Mouse (Mus musculus) heart, adult 9 months (tissue): ENCODE measurements around the gene Gm49711.
"Not testable (repeated sequence)": the region's sequence is repeated elsewhere in the genome, so short reads cannot be mapped to it uniquely, and the experiment has no call there.

Source experiments
- DNase-seq, 2 experiments: peaks; one replicate each; pipeline ENCODE4 v3.0.0; 2022; ENCODE audit warnings: low spot score in 2 of 2

Gene Gm49711

GRCm38 (mm10) chr16:92062832-92063231 lies 4.7 kb downstream of the Gm49711 start:
- DNase-seq, result no peak

GRCm38 (mm10) chr16:92064801-92065200 lies 6.7 kb downstream of the Gm49711 start:
- DNase-seq, result no peak

- DNase-seq, result no peak
These were observed 12.2 kb downstream of the Gm49711 start for GRCm38 (mm10) chr16:92070338-92070737.

GRCm38 (mm10) chr16:92076797-92077196 lies 18.7 kb downstream of the Gm49711 start:
- DNase-seq, result no peak

- DNase-seq, result no peak
These were observed 25.8 kb downstream of the Gm49711 start for GRCm38 (mm10) chr16:92083771-92084453.

DNA sequence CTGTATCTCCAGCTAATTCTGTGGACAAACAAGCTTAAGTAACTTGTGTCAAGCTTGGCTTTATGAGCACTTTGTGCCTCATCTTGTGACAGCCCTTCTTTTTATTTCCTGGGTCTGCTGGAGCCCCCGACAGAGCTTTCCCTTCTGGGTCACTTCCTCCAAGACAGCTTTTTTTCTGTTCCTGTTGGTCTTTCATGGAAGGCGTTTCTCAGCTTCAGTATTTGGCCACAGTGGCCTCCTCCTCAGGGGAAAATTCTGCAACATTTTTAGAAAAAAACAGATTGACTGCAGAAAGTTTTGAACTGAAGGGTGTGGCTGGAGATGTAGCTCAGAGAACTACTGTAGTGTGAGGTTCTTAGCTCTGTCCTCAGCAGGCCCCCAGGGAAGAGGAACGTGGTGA lies 31.1 kb downstream of the Gm49711 start:
- DNase-seq, result no peak

GRCm38 (mm10) chr16:92091876-92092275 lies 33.8 kb downstream of the Gm49711 start:
- no peak for DNase-seq

DNA sequence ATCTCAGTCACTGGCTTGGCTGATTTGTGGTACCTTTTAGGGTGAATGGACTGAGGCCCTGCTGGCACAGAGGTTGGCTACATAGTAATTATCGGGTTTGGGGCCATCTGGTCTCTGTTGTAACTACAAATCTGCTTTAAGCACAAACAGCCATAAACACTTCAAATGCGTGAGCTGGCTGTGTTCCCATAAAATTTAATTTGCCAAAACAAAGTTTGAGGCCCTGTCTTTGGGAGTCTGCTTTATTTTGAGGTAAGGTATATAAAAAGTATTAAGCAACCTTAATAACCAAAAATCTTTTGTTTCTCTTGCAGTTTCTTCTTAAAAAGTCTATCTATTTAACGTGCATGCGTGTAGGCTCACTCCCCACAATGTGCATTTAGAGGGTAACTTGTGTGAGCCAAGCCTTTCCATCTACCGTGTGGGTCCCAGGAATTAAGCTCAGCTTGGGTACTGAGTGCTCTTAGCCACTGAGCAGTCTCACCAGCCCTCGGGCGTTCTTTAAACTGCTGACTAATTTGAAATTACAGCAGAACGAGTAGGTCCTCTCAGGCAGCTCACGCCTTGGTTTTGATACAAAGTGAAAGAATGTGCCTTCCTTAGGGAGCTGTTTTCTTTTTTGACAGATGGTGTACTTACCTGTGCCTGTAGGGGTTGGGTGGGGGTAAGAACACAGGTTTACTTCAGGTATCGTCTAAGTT lies 40.4 kb downstream of the Gm49711 start:
- DNase-seq, result no peak

- DNase-seq, result no peak
These were observed 41.5 kb downstream of the Gm49711 start for GRCm38 (mm10) chr16:92099598-92099997.

- no peak for DNase-seq
These were observed 42.0 kb downstream of the Gm49711 start for GRCm38 (mm10) chr16:92100111-92100510.

DNA sequence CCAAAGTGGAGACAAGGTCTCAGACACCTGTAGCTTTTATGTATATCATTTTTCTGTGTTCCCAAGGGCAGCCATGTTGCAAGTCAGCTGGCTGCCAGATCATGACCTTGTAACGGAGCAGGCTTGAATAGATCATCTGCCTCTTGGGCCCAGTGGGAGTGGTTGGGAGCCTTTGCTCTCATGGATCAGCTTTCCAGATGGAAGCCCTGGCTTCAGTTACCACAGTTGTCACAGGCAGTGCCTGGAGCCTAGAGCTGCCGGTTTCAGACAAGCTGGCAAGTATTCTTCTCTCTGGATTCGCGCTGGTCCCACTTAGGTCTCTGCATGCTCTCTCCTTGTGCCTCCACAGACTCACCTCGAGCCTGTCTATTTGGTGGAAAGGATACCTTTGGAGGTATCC lies 44.0 kb downstream of the Gm49711 start:
- DNase-seq, result peak in 1 of 2 experiments; percentile 12

GRCm38 (mm10) chr16:92102931-92103330 lies 44.8 kb downstream of the Gm49711 start:
- DNase-seq, result not testable (repeated sequence)

DNA sequence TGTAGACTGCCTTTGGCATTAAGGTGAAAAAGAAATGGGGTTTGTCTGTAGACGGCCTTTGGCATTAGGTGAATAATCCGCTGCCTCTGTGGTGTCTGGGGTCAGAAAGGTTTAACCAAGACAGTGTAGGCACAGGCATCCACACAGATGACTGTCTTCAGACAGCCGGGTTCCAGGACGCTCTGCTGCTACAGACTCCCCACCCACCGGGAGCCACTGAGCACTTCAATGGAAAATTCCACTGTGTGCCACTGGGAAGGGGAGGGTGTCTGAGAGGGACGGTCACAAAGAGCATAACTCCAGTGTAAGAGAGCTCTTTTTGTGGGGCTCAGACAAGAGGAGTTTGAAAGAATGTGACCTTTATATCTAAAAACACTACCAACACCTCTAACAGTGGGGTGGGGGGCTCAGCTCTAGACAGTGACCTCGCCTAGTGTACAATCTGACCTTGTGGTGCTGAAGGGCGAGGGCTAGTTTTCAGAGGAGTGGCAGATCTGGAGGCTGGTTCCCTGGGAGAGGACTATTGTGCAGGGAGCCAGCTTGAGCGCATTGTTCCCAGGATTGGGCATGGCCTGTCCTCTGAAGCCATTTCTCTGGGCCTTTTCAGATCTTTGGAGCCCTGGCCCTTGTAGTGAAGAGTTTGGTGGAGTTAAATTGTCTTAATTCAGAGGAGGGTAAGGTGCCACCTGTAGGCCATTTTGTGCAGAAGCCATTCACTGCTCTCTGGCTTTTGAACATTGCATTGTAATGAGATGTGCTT lies 45.6 kb downstream of the Gm49711 start:
- peak in 1 of 2 experiments; percentile 17 for DNase-seq

DNA sequence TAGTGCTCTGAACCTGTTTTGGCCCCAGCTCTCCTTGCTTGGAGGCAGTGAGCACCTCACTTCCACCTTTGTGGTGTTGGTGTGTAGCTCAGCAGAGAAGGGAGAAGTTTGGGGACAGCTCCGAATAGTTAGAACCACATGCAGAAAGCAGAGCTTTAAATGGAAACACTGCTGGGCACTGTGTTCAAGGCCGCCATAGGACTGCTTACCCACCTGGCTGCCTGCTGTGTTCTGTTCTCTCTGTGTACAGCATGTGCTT lies 46.1 kb downstream of the Gm49711 start:
- no peak for DNase-seq

DNA sequence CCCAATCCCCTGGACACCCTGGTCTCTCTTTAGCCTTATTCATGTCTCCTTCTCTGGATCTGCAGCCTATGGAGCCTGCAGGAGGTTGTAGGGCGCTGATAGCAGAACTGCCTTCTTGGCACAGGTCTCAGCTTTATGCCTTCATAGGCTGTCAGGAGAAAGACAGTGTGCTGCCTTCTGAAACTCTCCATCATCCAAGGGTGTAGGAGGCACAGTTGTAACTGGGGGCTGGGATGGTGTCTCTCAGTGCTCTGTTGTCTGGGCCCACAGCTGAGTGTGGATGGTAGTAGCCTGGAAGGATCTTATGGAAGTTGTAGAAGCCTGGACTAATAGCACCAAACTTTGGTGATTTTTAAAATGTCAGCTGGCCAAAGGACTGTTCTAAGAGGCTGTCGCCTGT lies 46.8 kb downstream of the Gm49711 start:
- DNase-seq, result no peak

- no peak for DNase-seq
These were observed 47.5 kb downstream of the Gm49711 start for GRCm38 (mm10) chr16:92105631-92106030.

DNA sequence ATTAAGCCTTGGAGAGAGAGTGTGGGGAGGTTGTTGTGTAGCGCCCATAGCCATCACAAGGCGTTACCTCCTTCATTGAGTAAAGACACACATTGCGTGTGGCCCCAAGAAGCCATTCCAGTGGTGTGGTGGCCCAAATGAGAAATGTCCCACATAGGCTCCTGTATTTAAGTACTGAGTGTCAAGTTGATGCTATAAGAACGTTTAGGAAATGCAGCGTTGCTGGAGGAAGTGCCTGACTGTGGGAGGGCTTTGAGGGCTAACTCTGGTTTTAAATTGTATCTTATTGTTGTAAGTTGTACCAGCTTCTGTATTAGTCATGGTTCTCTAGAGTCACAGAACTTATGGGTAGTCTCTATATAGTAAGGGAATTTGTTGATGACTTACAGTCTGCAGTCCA lies 49.2 kb downstream of the Gm49711 start:
- DNase-seq, result no peak

GRCm38 (mm10) chr16:92114706-92115241 lies 56.7 kb downstream of the Gm49711 start:
- DNase-seq, result peak; percentile 24 to 54

- no peak for DNase-seq
These were observed 57.7 kb downstream of the Gm49711 start for GRCm38 (mm10) chr16:92115611-92116421.

DNA sequence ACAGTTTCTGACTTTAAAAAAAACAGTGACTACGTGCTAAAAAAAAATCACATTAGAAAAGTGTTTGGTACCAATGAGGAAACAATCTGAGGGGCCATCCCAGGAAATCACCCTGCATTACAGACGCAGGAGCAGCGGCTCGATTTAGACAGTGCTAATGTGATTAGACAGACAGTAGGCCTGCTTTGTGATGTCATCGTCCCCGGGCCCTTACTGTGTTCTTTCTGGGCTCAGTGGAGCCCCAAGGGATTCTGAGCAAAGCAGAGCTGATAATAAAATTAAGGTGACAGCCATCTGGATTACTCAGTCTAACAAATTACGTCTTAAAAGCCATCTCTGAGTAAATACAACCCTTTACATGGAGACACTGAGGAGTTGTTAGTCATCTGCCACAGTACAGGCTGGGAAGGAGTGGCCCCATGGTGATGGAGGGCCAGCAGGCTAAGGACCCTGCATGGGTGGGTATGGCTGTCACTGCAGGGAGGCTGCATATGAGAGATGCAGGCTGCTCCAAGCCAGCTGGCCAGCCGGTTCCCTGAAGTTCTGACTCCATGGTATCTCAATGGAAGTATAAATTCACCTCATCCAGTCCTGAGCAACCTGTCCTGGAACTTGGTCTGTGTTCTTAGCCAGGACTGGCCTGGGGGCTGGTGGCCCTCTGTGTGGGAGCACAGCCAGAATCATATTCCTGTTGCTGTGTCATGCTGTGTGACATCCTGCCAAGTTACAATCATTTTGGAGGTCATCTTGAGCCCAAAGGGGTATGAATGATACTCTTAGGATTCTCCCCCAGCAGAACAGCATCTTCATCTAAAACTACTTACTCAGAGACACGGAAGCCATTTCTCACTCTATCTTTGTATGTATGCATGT lies 59.5 kb downstream of the Gm49711 start:
- peak; percentile 15 to 20 for DNase-seq

DNA sequence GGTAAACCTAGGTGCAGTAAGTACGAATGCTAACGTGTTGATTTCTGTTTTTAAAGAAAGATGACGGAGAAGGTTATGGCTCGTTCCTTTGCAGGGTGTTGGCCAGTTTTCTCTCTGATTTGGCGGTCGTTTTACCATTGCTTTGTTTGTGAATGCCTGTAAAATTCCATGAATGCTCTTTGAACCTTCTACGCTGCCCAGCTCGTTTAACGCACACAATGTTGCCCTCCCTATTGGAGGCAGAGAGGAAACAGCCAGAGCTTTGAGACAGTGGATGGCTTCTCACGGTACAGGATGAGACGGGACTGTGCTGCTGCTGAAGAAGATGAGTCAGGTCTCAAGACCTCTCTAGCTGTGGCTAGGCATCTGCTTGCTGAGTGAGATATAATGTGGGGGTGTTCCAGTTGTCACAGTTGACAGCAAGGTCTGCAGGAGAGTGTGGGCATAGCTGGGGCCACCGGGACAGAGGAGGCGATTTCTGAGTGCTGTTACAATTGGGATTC lies 60.9 kb downstream of the Gm49711 start:
- DNase-seq, result no peak
